Mouse (Mus musculus) forebrain, postnatal 0 days (tissue): Measurements from ENCODE around the gene Zfp524. TPM values are rescaled to one million over a fixed set of nuclear protein-coding genes. Genes with fewer than 3 reads are reported as not detected.

Source experiments
- ATAC-seq: fragments of 200-750 bp; cut with Nextera tagmentation; 2 replicates; pipeline ENCODE4 v1.8.0; 2017; ENCODE audit warnings: mild to moderate bottlenecking, moderate library complexity
- DNase-seq: peaks from one replicate; pipeline ENCODE4 v3.0.0-alpha.2; 2015
- H3K27ac ChIP-seq: fragments of 300-500 bp; sonication (generic); 2 replicates; pipeline ENCODE4 v1.5.1; 2014; ENCODE audit warnings: low read depth, mild to moderate bottlenecking, antibody characterized with exemption, low read length, moderate library complexity, mixed read lengths
- H3K27me3 ChIP-seq: fragments of 300-500 bp; sonication (generic); 2 replicates; pipeline ENCODE4 v1.6.1; 2014; ENCODE audit warnings: mild to moderate bottlenecking, low read length, mixed read lengths; ENCODE audit not compliant: insufficient read depth
- H3K36me3 ChIP-seq: fragments of 300-500 bp; sonication (generic); 2 replicates; pipeline ENCODE4 v1.6.1; 2014; ENCODE audit warnings: mild to moderate bottlenecking, moderate library complexity; ENCODE audit not compliant: insufficient read depth
- H3K4me1 ChIP-seq: fragments of 300-500 bp; sonication (generic); 2 replicates; pipeline ENCODE4 v1.6.1; 2014; ENCODE audit warnings: antibody characterized with exemption; ENCODE audit not compliant: insufficient read depth
- H3K4me2 ChIP-seq: fragments of 300-500 bp; sonication (generic); 2 replicates; pipeline ENCODE4 v1.6.1; 2014; ENCODE audit warnings: low read depth, mild to moderate bottlenecking, moderate library complexity
- H3K4me3 ChIP-seq: fragments of 300-500 bp; sonication (generic); 2 replicates; pipeline ENCODE4 v1.5.1; 2014; ENCODE audit warnings: low read depth, low read length, mixed read lengths
- H3K9ac ChIP-seq: fragments of 300-500 bp; sonication (generic); 2 replicates; pipeline ENCODE4 v1.6.1; 2014; ENCODE audit warnings: mild to moderate bottlenecking
- H3K9me3 ChIP-seq: fragments of 300-500 bp; sonication (generic); 2 replicates; pipeline ENCODE4 v1.6.1; 2016; ENCODE audit warnings: low read length
- CTCF ChIP-seq: sonication (generic); IDR thresholded peaks from 2 replicates; pipeline ENCODE4 v1.5.1; 2016; ENCODE audit warnings: antibody characterized with exemption, control low read depth, low read depth
- WGBS: fragments of 180-500 bp; shearing (Covaris S2); extraction: QIAGEN DNeasy Blood & Tissue Kit; methylation state at CpG from one replicate; pipeline ENCODE4 v1.1.7; 2014; 5-methylcytosine and 5-hydroxymethylcytosine counted together
- polyA plus RNA-seq: library from polyadenylated mRNA; unstranded; fragments of >200 nt; fragmentation: Nextera tagmentation; extraction: Ambion mirVana; gene quantifications from 2 replicates; pipeline ENCODE4 v1.2.1, GENCODE M21; 2015
- total RNA-seq: library from RNA; depleted of rRNA; stranded (reverse); fragments of >200 nt; gene quantifications from 2 replicates; pipeline ENCODE4 v1.2.3, GENCODE M21; 2014; rRNA removed

Zfp524 gene
- total and polyA plus RNA-seq, 2 experiments from 2014 or later: 5.0 to 6.4 TPM

DNA sequence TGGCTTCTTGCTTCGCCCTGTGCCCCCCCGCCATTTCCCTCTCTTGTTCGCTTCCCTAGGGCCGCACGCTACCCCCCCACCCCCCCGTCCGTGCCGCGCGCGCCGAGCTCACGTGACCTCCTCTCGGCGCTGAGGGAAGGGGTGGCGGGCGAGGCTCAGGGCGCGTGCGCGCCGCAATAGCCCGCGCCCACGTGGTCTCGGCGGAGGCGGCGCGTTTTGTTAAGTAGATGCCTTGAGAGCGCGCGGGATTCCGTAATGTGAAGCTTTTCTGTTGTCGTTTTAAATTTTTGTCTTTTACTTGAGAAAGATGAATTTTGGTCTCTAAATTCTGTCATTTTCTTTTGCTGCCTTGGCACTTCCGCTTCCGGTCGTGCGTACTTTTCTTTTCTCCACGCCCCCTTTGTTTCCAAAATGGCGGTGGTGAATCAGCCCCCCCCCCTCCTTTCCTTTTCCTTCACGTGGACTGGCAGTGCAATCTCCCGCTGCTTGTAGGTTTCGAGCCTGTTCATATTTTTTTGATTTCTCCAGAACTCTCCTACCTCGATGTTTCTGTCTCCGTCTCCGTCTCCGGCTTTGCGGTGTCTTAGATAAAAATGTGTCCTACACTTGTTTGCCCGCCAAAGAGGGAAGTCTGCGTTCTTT lies 48.3 kb downstream of the Zfp524 start:
- ATAC-seq (peak; percentile 37), DNase-seq (peak; percentile 90)
- under 1% methylated on average over 47 of the region's 51 CpGs for WGBS
- H3K9ac ChIP-seq: peak overlapping the region; percentile 78
- no peaks in the 10 kb centered on the region for H3K27me3 ChIP-seq
- H3K4me3 ChIP-seq: peak overlapping the region; percentile 78
- peaks cover 8% of the 10 kb centered on the region; the same call in 1 of the 2 replicates for H3K36me3 ChIP-seq
- H3K4me1 ChIP-seq: peaks cover 26% of the 10 kb centered on the region
- peak overlapping the region; percentile 71 for H3K4me2 ChIP-seq
- H3K9me3 ChIP-seq: no peaks in the 10 kb centered on the region
- no peak for TF ChIP-seq CTCF
- peak overlapping the region; percentile 98 for H3K27ac ChIP-seq

DNA sequence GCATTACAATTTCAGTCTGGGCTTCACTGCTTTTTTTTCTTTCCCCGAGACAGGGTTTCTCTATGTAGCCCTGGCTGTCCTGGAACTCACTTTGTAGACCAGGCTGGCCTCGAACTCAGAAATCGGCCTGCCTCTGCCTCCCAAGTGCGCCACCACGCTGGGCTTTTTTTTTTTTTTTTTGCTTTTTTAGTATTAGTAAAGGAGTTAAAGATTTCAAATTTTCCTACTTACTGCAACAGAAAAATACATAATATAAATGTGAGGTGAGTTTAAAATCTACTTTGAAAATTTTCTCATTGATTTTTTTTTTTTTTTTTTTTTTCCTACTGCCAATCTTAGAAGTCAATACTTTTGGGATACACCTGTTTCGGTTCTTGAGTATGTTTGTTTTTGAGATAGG lies 50.7 kb downstream of the Zfp524 start:
- Histone ChIP-seq H3K4me1 (peaks cover 18% of the 10 kb centered on the region), H3K36me3 (peaks cover 33% of the 10 kb centered on the region), H3K9ac (no peak overlapping the region), H3K4me3 (no peak overlapping the region), H3K27me3 (no peaks in the 10 kb centered on the region), H3K4me2 (no peak overlapping the region), H3K27ac (no peak overlapping the region), H3K9me3 (no peaks in the 10 kb centered on the region)
- ATAC-seq: no peak
- 95% methylated on average over 6 of the region's 6 CpGs for WGBS
- DNase-seq: no peak
- TF ChIP-seq CTCF: no peak

Other genes starting within 250 kb of the Zfp524 start
- gene Fam71e2, start 243.1 kb upstream of the Zfp524 start, total RNA-seq: not detected in 2 replicates
- gene Fam71e2, start 243.1 kb upstream of the Zfp524 start, polyA plus RNA-seq: not detected in 2 replicates
- gene Il11, start 231.6 kb upstream of the Zfp524 start, total RNA-seq: 1.2 and 2.6 TPM in 2 replicates
- 1.2 and 2.1 TPM in 2 replicates for gene Il11, start 231.6 kb upstream of the Zfp524 start, polyA plus RNA-seq
- gene Tmem190, start 231.5 kb upstream of the Zfp524 start, total RNA-seq: not detected in 2 replicates
- not detected in 2 replicates for gene Tmem190, start 231.5 kb upstream of the Zfp524 start, polyA plus RNA-seq
- gene Tmem238, start 224.8 kb upstream of the Zfp524 start, total RNA-seq: 7.3 and 10.1 TPM in 2 replicates
- 13.3 and 15.0 TPM in 2 replicates for gene Tmem238, start 224.8 kb upstream of the Zfp524 start, polyA plus RNA-seq
- 161 and 191 TPM in 2 replicates for gene Rpl28, start 221.5 kb upstream of the Zfp524 start, total RNA-seq
- gene Rpl28, start 221.5 kb upstream of the Zfp524 start, polyA plus RNA-seq: 313 and 332 TPM in 2 replicates
- gene Ube2s, start 201.8 kb upstream of the Zfp524 start, total RNA-seq: 300 and 347 TPM in 2 replicates
- gene Ube2s, start 201.8 kb upstream of the Zfp524 start, polyA plus RNA-seq: 232 and 259 TPM in 2 replicates
- gene Shisa7, start 169.7 kb upstream of the Zfp524 start, total RNA-seq: 52.4 and 66.6 TPM in 2 replicates
- gene Shisa7, start 169.7 kb upstream of the Zfp524 start, polyA plus RNA-seq: 6.8 and 9.4 TPM in 2 replicates
- gene Isoc2b, start 144.2 kb upstream of the Zfp524 start, total RNA-seq: 2.5 and 6.6 TPM in 2 replicates
- 3.5 and 3.7 TPM in 2 replicates for gene Isoc2b, start 144.2 kb upstream of the Zfp524 start, polyA plus RNA-seq
- gene Isoc2a, start 137.3 kb upstream of the Zfp524 start, total RNA-seq: 4.8 and 4.9 TPM in 2 replicates
- 0.26 and 0.39 TPM in 2 replicates for gene Isoc2a, start 137.3 kb upstream of the Zfp524 start, polyA plus RNA-seq
- 0.48 and 0.85 TPM in 2 replicates for gene Gm36210, start 107.9 kb upstream of the Zfp524 start, total RNA-seq
- gene Gm36210, start 107.9 kb upstream of the Zfp524 start, polyA plus RNA-seq: 0.29 and 0.47 TPM in 2 replicates
- 5.4 and 9.2 TPM in 2 replicates for gene Zfp628, start 99.2 kb upstream of the Zfp524 start, total RNA-seq
- 5.8 and 6.0 TPM in 2 replicates for gene Zfp628, start 99.2 kb upstream of the Zfp524 start, polyA plus RNA-seq
- gene Nat14, start 92.4 kb upstream of the Zfp524 start, total RNA-seq: 45.5 and 69.9 TPM in 2 replicates
- gene Nat14, start 92.4 kb upstream of the Zfp524 start, polyA plus RNA-seq: 20.5 and 54.3 TPM in 2 replicates
- 0.54 and 1.7 TPM in 2 replicates for gene Ssc5d, start 88.6 kb upstream of the Zfp524 start, total RNA-seq
- 0.51 and 0.63 TPM in 2 replicates for gene Ssc5d, start 88.6 kb upstream of the Zfp524 start, polyA plus RNA-seq
- not detected in 2 replicates for gene Sbk2, start 50.0 kb upstream of the Zfp524 start, total RNA-seq
- gene Sbk2, start 50.0 kb upstream of the Zfp524 start, polyA plus RNA-seq: not detected in 2 replicates
- 0.23 and 0.76 TPM in 2 replicates for gene Sbk3, start 43.2 kb upstream of the Zfp524 start, total RNA-seq
- gene Sbk3, start 43.2 kb upstream of the Zfp524 start, polyA plus RNA-seq: 0.39 and 0.76 TPM in 2 replicates
- gene Zfp579, start 18.3 kb upstream of the Zfp524 start, total RNA-seq: 34.6 and 34.7 TPM in 2 replicates
- 36.7 and 42.6 TPM in 2 replicates for gene Zfp579, start 18.3 kb upstream of the Zfp524 start, polyA plus RNA-seq
- 30.0 and 33.9 TPM in 2 replicates for gene Fiz1, start 282 bp downstream of the Zfp524 start, total RNA-seq
- 26.9 and 28.6 TPM in 2 replicates for gene Fiz1, start 282 bp downstream of the Zfp524 start, polyA plus RNA-seq
- gene Gm44973, start 1.1 kb downstream of the Zfp524 start, total RNA-seq: not detected in 2 replicates
- 3.1 TPM in 2 replicates for gene Gm44973, start 1.1 kb downstream of the Zfp524 start, polyA plus RNA-seq
- 27.3 and 33.3 TPM in 2 replicates for gene Zfp865, start 6.0 kb downstream of the Zfp524 start, total RNA-seq
- 5.6 and 5.8 TPM in 2 replicates for gene Zfp865, start 6.0 kb downstream of the Zfp524 start, polyA plus RNA-seq
- 70.7 and 104 TPM in 2 replicates for gene Ccdc106, start 6.1 kb downstream of the Zfp524 start, total RNA-seq
- 69.7 and 79.8 TPM in 2 replicates for gene Ccdc106, start 6.1 kb downstream of the Zfp524 start, polyA plus RNA-seq
- gene 4632433K11Rik, start 19.7 kb downstream of the Zfp524 start, total RNA-seq: 0.24 TPM in 1 of 2 replicates, not detected in the other
- gene 4632433K11Rik, start 19.7 kb downstream of the Zfp524 start, polyA plus RNA-seq: not detected in 2 replicates
- 5.2 and 5.6 TPM in 2 replicates for gene Zfp784, start 24.0 kb downstream of the Zfp524 start, total RNA-seq
- gene Zfp784, start 24.0 kb downstream of the Zfp524 start, polyA plus RNA-seq: 4.1 and 5.0 TPM in 2 replicates
- gene Zfp580, start 37.1 kb downstream of the Zfp524 start, total RNA-seq: 26.2 and 42.1 TPM in 2 replicates
- 132 and 135 TPM in 2 replicates for gene Zfp580, start 37.1 kb downstream of the Zfp524 start, polyA plus RNA-seq
- 179 and 184 TPM in 2 replicates for gene U2af2, start 47.7 kb downstream of the Zfp524 start, total RNA-seq
- gene U2af2, start 47.7 kb downstream of the Zfp524 start, polyA plus RNA-seq: 92.7 and 101 TPM in 2 replicates
- 341 and 347 TPM in 2 replicates for gene Epn1, start 65.8 kb downstream of the Zfp524 start, total RNA-seq
- gene Epn1, start 65.8 kb downstream of the Zfp524 start, polyA plus RNA-seq: 126 and 127 TPM in 2 replicates
- not detected in 2 replicates for gene Rfpl4, start 102.5 kb downstream of the Zfp524 start, total RNA-seq
- not detected in 2 replicates for gene Rfpl4, start 102.5 kb downstream of the Zfp524 start, polyA plus RNA-seq
- 0.15 and 0.24 TPM in 2 replicates for gene Rasl2-9, start 111.5 kb downstream of the Zfp524 start, total RNA-seq
- gene Rasl2-9, start 111.5 kb downstream of the Zfp524 start, polyA plus RNA-seq: 0.47 and 0.65 TPM in 2 replicates
- gene Vmn1r55, start 135.3 kb downstream of the Zfp524 start, total RNA-seq: 0.08 TPM in 1 of 2 replicates, not detected in the other
- not detected in 2 replicates for gene Vmn1r55, start 135.3 kb downstream of the Zfp524 start, polyA plus RNA-seq
- gene Vmn1r56, start 182.3 kb downstream of the Zfp524 start, total RNA-seq: not detected in 2 replicates
- not detected in 2 replicates for gene Vmn1r56, start 182.3 kb downstream of the Zfp524 start, polyA plus RNA-seq
- not detected in 2 replicates for gene Vmn1r57, start 204.1 kb downstream of the Zfp524 start, total RNA-seq
- gene Vmn1r57, start 204.1 kb downstream of the Zfp524 start, polyA plus RNA-seq: not detected in 2 replicates